Mouse (Mus musculus) brown adipose tissue, adult 24 weeks (tissue): Measurements from ENCODE around the gene Ccdc142. TPM values are rescaled to one million over a fixed set of nuclear protein-coding genes. Genes with fewer than 3 reads are reported as not detected.

Experiments
- H3K27ac ChIP-seq: fragments of 200-500 bp; replicated peaks from 2 replicates; pipeline ENCODE4 v1.5.1; 2012; ENCODE audit warnings: low read depth, mild to moderate bottlenecking, low read length
- H3K4me1 ChIP-seq: fragments of 200-500 bp; 2 replicates; pipeline ENCODE4 v1.6.1; 2012; ENCODE audit warnings: low read length, mixed read lengths; ENCODE audit not compliant: control insufficient read depth, insufficient read depth, insufficient read length
- H3K4me3 ChIP-seq: fragments of 200-500 bp; 2 replicates; pipeline ENCODE4 v1.5.1; 2012; ENCODE audit warnings: low read depth, mild to moderate bottlenecking, low read length, moderate library complexity; ENCODE audit not compliant: insufficient read depth
- polyA plus RNA-seq: library from polyadenylated mRNA; stranded (reverse); fragments of >200 nt; gene quantifications from 2 replicates; pipeline ENCODE4 v1.2.4, GENCODE M21; 2012; ENCODE audit not compliant: missing spikeins, insufficient read depth, insufficient read length

The Ccdc142 gene
- polyA plus RNA-seq, 1 experiment, result not detected

GRCm38 (mm10) chr6:83101688-83102556, 521 bp downstream of the Ccdc142 start:
- Histone ChIP-seq H3K27ac (peak overlapping the region; percentile 42), H3K4me3 (peak overlapping the region; percentile 76), H3K4me1 (peaks cover 6% of the 10 kb centered on the region)

DNA sequence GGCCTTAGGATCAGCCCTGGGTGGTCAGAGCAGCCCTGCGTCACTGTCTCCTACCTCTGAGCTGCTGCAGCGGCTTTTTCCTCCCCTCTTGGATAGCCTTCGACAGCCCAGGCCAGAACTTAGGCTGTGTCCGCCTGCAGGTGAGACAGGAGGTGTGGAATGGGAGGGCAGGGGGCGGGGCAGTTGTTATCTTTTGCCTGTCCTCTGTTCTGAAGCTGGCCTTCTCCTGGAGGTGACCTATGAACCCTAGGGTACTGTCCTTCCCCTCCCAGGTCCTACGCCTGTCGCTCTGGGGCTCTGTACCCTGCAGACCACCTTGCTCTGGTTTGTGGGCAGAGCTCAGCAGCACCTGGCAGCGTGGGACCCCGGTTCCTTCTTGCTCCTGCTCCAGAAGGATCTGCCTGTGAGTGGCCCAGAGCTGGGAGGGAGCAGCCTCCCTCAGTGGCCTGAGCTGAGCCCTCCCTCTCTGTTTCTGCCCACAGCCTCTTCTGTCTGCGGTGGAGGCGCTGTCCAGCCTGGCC, 1.8 kb downstream of the Ccdc142 start:
- no peak overlapping the region for H3K27ac ChIP-seq
- 0 out of 2 replicates have a peak overlapping the region, but pooled peaks have one; percentile 76 for H3K4me3 ChIP-seq
- peaks cover 10% of the 10 kb centered on the region for H3K4me1 ChIP-seq

DNA sequence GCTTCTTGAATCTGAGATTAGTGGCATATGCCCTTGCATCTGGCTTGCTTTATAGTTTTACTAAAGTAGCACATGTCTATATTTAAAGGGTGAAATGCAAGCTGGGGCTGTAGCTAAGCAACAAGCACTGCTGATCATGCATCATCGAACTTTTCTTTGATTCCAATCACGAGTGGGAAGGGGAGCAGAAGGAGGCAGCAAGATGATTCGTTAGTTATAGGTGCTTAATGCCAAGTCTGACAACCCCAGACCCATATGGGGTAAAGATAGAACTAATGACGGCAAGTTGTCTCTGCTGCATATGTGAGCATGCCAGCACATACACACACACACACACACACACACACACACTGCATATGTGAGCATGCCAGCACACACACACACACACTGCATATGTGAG, 2.8 kb downstream of the Ccdc142 start:
- Histone ChIP-seq H3K4me1 (peaks cover 10% of the 10 kb centered on the region), H3K27ac (no peak overlapping the region), H3K4me3 (no peak overlapping the region)

- no peak overlapping the region for H3K27ac ChIP-seq
- peak overlapping the region; percentile 89 for H3K4me3 ChIP-seq
- peaks cover 4% of the 10 kb centered on the region for H3K4me1 ChIP-seq
Measured at GRCm38 (mm10) chr6:83107566-83108400, 6.4 kb downstream of the Ccdc142 start.

- H3K4me3 ChIP-seq, result peak within 1 kb of the TSS; percentile 89
- peaks cover 4% of the 10 kb centered on the region; the same call in 1 of the 2 replicates for H3K4me1 ChIP-seq
- peak within 1 kb of the TSS; percentile 92 for H3K27ac ChIP-seq
Measured at GRCm38 (mm10) chr6:83108762-83109668, 7.6 kb downstream of the Ccdc142 start, which contains the start of gene Mrpl53. TSS of gene Mrpl53 (plus strand) at chr6:83109040.

GRCm38 (mm10) chr6:83111510-83112136, 10.2 kb downstream of the Ccdc142 start:
- Histone ChIP-seq H3K4me1 (peaks cover 7% of the 10 kb centered on the region; the same call in 1 of the 2 replicates), H3K4me3 (no peak overlapping the region), H3K27ac (no peak overlapping the region)

GRCm38 (mm10) chr6:83115011-83115671, 13.7 kb downstream of the Ccdc142 start, which contains the start of gene Mogs:
TSS of gene Mogs (plus strand) at chr6:83115496.
- peak within 1 kb of the TSS; percentile 94 for H3K27ac ChIP-seq
- H3K4me3 ChIP-seq, result peak within 1 kb of the TSS; percentile 89
- H3K4me1 ChIP-seq, result peaks cover 8% of the 10 kb centered on the region; the same call in 1 of the 2 replicates

- Histone ChIP-seq H3K27ac (no peak overlapping the region), H3K4me1 (peaks cover 8% of the 10 kb centered on the region; the same call in 1 of the 2 replicates), H3K4me3 (peak overlapping the region; percentile 89)
Measured at GRCm38 (mm10) chr6:83115682-83116372, 14.4 kb downstream of the Ccdc142 start.

GRCm38 (mm10) chr6:83116373-83117164, 15.2 kb downstream of the Ccdc142 start:
- peaks cover 8% of the 10 kb centered on the region; the same call in 1 of the 2 replicates for H3K4me1 ChIP-seq
- H3K27ac ChIP-seq, result no peak overlapping the region
- peak overlapping the region; percentile 89 for H3K4me3 ChIP-seq

- H3K4me3 ChIP-seq, result no peak overlapping the region
- H3K27ac ChIP-seq, result no peak overlapping the region
- peaks cover 8% of the 10 kb centered on the region; the same call in 1 of the 2 replicates for H3K4me1 ChIP-seq
Measured at GRCm38 (mm10) chr6:83117165-83117438, 15.7 kb downstream of the Ccdc142 start.

DNA sequence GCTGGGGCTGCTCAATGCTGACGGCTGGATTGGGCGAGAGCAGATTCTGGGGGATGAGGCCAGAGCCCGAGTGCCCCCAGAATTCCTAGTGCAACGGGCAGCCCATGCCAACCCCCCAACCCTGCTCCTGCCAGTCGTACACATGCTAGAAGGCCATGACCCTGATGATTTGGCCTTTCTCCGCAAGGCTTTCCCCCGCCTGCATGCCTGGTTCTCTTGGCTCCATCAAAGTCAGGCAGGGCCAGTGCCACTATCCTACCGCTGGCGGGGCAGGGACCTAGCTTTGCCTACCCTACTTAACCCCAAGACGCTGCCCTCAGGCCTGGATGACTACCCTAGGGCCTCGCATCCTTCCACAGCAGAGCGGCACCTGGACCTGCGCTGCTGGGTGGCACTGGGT, 16.2 kb downstream of the Ccdc142 start:
- Histone ChIP-seq H3K27ac (no peak overlapping the region), H3K4me1 (peaks cover 8% of the 10 kb centered on the region; the same call in 1 of the 2 replicates), H3K4me3 (no peak overlapping the region; the same call in 1 of the 2 replicates)

GRCm38 (mm10) chr6:83118369-83118768, 17.0 kb downstream of the Ccdc142 start:
- no peak overlapping the region for H3K4me3 ChIP-seq
- peaks cover 8% of the 10 kb centered on the region; the same call in 1 of the 2 replicates for H3K4me1 ChIP-seq
- H3K27ac ChIP-seq, result no peak overlapping the region
